Mouse (Mus musculus) E14TG2a.4 (cell line): ENCODE results near the gene 1700012P22Rik.

ENCODE experiments used
- CTCF ChIP-seq: conservative IDR thresholded peaks from 2 replicates; pipeline ENCODE4 v1.5.1; 2014; ENCODE audit warnings: low read length
- NANOG ChIP-seq: IDR thresholded peaks from 2 replicates; pipeline ENCODE4 v1.6.1; 2014; ENCODE audit warnings: borderline replicate concordance, low read length, mixed read lengths
- POU5F1 ChIP-seq: IDR thresholded peaks from 2 replicates; pipeline ENCODE4 v1.6.1; 2014; ENCODE audit warnings: low read length, borderline replicate concordance

DNA sequence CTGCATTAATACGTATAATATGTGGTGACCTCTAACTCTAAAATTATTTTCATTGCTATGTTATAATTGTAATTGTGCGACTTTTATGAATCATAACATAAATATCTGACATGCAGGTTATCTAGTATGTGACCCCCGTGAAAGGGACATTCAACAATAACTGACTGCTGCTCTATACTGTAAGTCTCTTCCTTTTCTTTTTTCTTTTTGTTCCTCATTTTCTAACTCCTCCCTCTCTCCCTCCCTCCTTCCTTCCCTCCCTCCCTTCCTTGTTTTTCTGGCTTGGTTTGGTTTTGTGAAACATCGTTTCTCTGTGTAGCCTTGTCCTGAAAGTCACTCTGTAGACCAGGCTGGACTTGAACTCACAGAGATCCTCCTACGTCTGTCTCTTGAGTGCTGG, 14.0 kb downstream of the 1700012P22Rik start:
- TF ChIP-seq NANOG (no peak), CTCF (no peak), POU5F1 (no peak)
